Mouse (Mus musculus) ES-Bruce4 (cell line): ENCODE measurements around the gene Stat5b.

Experiments used
- CTCF ChIP-seq: IDR thresholded peaks from one replicate; pipeline ENCODE4 v1.8.1; 2011; ENCODE audit warnings: low read depth, low read length
- EP300 ChIP-seq: IDR thresholded peaks from 2 replicates; pipeline ENCODE4 v1.6.1; 2011; ENCODE audit warnings: low read depth, low read length; ENCODE audit not compliant: insufficient read depth
- POLR2A ChIP-seq: IDR thresholded peaks from one replicate; pipeline ENCODE4 v1.8.1; 2011; ENCODE audit warnings: low read length; ENCODE audit not compliant: insufficient read depth

DNA sequence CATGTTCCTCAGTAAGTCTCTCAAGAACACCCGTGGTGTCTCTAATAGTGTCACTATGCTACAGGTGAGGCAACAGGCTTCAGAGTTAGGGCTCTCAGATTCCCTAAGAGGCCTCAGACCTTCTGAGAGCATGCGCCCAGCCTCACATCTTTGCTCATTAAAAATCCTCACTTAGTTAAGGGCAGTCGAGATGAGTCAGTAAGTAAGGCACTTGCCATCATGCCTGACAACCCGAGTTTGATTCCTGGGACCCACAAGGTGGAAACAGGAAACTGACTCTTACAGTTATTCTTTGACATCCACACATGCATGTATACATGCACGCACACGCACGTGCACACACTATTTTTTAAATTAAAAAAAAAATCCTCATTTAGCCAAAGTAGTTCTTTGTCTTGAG is 26.0 kb downstream of the Stat5b start:
- TF ChIP-seq EP300 (no peak), CTCF (no peak), POLR2A (no peak)
